Mouse (Mus musculus) cerebellum, adult 9-11 months (tissue): ENCODE measurements around the gene Rmnd5a.
"Not testable (repeated sequence)": the region's sequence is repeated elsewhere in the genome, so short reads cannot be mapped to it uniquely, and the experiment has no call there.

Source experiments
- DNase-seq: peaks from one replicate; pipeline ENCODE4 v3.0.0; 2022

The Rmnd5a gene

GRCm38 (mm10) chr6:71440492-71441250 lies at the start of gene Rmnd5a:
Gene Rmnd5a (minus strand): TSS chr6:71440637.
- DNase-seq, result peak; percentile 100

GRCm38 (mm10) chr6:71487966-71488365 lies 47.5 kb upstream of the Rmnd5a start:
- no peak for DNase-seq

GRCm38 (mm10) chr6:71486867-71487266 lies 46.4 kb upstream of the Rmnd5a start:
- DNase-seq, result no peak

- DNase-seq, result no peak
Observed at GRCm38 (mm10) chr6:71486226-71486625, 45.8 kb upstream of the Rmnd5a start.

GRCm38 (mm10) chr6:71485246-71485645 lies 44.8 kb upstream of the Rmnd5a start:
- DNase-seq, result no peak

GRCm38 (mm10) chr6:71481136-71481535 lies 40.7 kb upstream of the Rmnd5a start:
- no peak for DNase-seq

- no peak for DNase-seq
Observed at GRCm38 (mm10) chr6:71480136-71480535, 39.7 kb upstream of the Rmnd5a start.

GRCm38 (mm10) chr6:71479588-71479987 lies 39.2 kb upstream of the Rmnd5a start:
- DNase-seq, result not testable (repeated sequence)

GRCm38 (mm10) chr6:71478816-71479568 lies 38.6 kb upstream of the Rmnd5a start:
- not testable (repeated sequence) for DNase-seq

- DNase-seq, result no peak
Observed at GRCm38 (mm10) chr6:71476783-71477182, 36.3 kb upstream of the Rmnd5a start.

GRCm38 (mm10) chr6:71475604-71476003 lies 35.2 kb upstream of the Rmnd5a start:
- DNase-seq, result no peak

- no peak for DNase-seq
Observed at GRCm38 (mm10) chr6:71472786-71473185, 32.3 kb upstream of the Rmnd5a start.

- DNase-seq, result no peak
Observed at GRCm38 (mm10) chr6:71471830-71472520, 31.5 kb upstream of the Rmnd5a start.

- DNase-seq, result no peak
Observed at GRCm38 (mm10) chr6:71469291-71469690, 28.9 kb upstream of the Rmnd5a start.

- no peak for DNase-seq
Observed at GRCm38 (mm10) chr6:71467766-71468165, 27.3 kb upstream of the Rmnd5a start.

GRCm38 (mm10) chr6:71465146-71465545 lies 24.7 kb upstream of the Rmnd5a start:
- DNase-seq, result no peak

GRCm38 (mm10) chr6:71457956-71458608 lies 17.6 kb upstream of the Rmnd5a start:
- no peak for DNase-seq

- not testable (repeated sequence) for DNase-seq
Observed at GRCm38 (mm10) chr6:71453983-71454739, 13.7 kb upstream of the Rmnd5a start.

GRCm38 (mm10) chr6:71452792-71453191 lies 12.4 kb upstream of the Rmnd5a start:
- no peak for DNase-seq

GRCm38 (mm10) chr6:71445560-71445959 lies 5.1 kb upstream of the Rmnd5a start:
- no peak for DNase-seq

GRCm38 (mm10) chr6:71444756-71445155 lies 4.3 kb upstream of the Rmnd5a start:
- no peak for DNase-seq

- no peak for DNase-seq
Observed at GRCm38 (mm10) chr6:71442130-71442529, 1.7 kb upstream of the Rmnd5a start.
